Mouse (Mus musculus): ENCODE data around the gene Setd3. TPM values are rescaled to one million over a fixed set of nuclear protein-coding genes. Genes with fewer than 3 reads are reported as not detected.

Setd3 gene
- polyA plus RNA-seq, 1 experiment from 2014 or later: 90.6 TPM

DNA sequence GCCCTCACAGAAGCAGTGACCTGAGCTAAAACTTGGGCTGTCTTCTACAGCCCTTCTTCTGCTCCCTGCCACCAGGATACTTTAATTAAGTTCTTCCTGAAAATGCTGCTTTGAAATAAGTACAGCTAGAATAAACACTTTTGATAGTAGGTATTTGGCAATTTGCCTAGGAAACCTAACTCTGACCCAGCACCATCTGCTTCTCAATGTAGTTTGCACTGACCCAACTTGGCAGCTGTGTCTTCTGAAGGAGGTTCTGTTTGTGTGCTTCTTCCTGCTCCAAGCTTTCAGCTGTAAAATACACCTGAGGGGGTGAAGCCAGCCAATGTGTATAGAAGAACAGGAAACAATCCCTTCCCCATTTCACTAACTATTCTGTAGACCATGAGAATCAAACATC, 7.8 kb downstream of the Setd3 start:
- 0 out of 2 replicates have a peak, but pooled peaks cover 3% of the 10 kb centered on the region for H3K4me1 ChIP-seq (ENCODE audit: control insufficient read depth, insufficient read depth, low read length)
- H3K27ac ChIP-seq (ENCODE audit: low read depth, low read length): no peak overlapping the region
- H3K9ac ChIP-seq (replicated peaks; ENCODE audit: low read depth, low read length): no peak overlapping the region
- no peak for ATAC-seq (ENCODE audit: low read depth)
- H3K4me3 ChIP-seq (ENCODE audit: low read depth, low read length): no peak overlapping the region
- no peaks in the 10 kb centered on the region for H3K9me3 ChIP-seq (ENCODE audit: control insufficient read depth, low read length)
- H3K36me3 ChIP-seq (ENCODE audit: control insufficient read depth, insufficient read depth, low read length): no peaks in the 10 kb centered on the region
- no peaks in the 10 kb centered on the region for H3K27me3 ChIP-seq (ENCODE audit: control insufficient read depth, insufficient read depth, low read length)
- H3K4me2 ChIP-seq (ENCODE audit: low read depth, low read length): no peak overlapping the region

- 0 out of 2 replicates have a peak, but pooled peaks cover 3% of the 10 kb centered on the region for H3K4me1 ChIP-seq (ENCODE audit: control insufficient read depth, insufficient read depth, low read length)
- ATAC-seq (ENCODE audit: low read depth): no peak
- no peak overlapping the region for H3K27ac ChIP-seq (ENCODE audit: low read depth, low read length)
- no peak overlapping the region for H3K4me2 ChIP-seq (ENCODE audit: low read depth, low read length)
- no peaks in the 10 kb centered on the region for H3K9me3 ChIP-seq (ENCODE audit: control insufficient read depth, low read length)
- no peaks in the 10 kb centered on the region for H3K27me3 ChIP-seq (ENCODE audit: control insufficient read depth, insufficient read depth, low read length)
- H3K9ac ChIP-seq (replicated peaks; ENCODE audit: low read depth, low read length): no peak overlapping the region
- no peaks in the 10 kb centered on the region for H3K36me3 ChIP-seq (ENCODE audit: control insufficient read depth, insufficient read depth, low read length)
- no peak overlapping the region for H3K4me3 ChIP-seq (ENCODE audit: low read depth, low read length)
- WGBS: 86% methylated on average over 3 of the region's 3 CpGs
These were observed 8.6 kb downstream of the Setd3 start for GRCm38 (mm10) chr12:108170467-108170866.

- H3K27ac ChIP-seq (ENCODE audit: low read depth, low read length): no peak overlapping the region
- H3K9ac ChIP-seq (replicated peaks; ENCODE audit: low read depth, low read length): no peak overlapping the region
- H3K9me3 ChIP-seq (ENCODE audit: control insufficient read depth, low read length): no peaks in the 10 kb centered on the region
- 0 out of 2 replicates have a peak, but pooled peaks cover 3% of the 10 kb centered on the region for H3K4me1 ChIP-seq (ENCODE audit: control insufficient read depth, insufficient read depth, low read length)
- no peak overlapping the region for H3K4me3 ChIP-seq (ENCODE audit: low read depth, low read length)
- ATAC-seq (ENCODE audit: low read depth): no peak
- 86% methylated on average over 3 of the region's 3 CpGs for WGBS
- H3K27me3 ChIP-seq (ENCODE audit: control insufficient read depth, insufficient read depth, low read length): no peaks in the 10 kb centered on the region
- H3K36me3 ChIP-seq (ENCODE audit: control insufficient read depth, insufficient read depth, low read length): no peaks in the 10 kb centered on the region
- H3K4me2 ChIP-seq (ENCODE audit: low read depth, low read length): no peak overlapping the region
These were observed 10.2 kb downstream of the Setd3 start for GRCm38 (mm10) chr12:108168909-108169308.

GRCm38 (mm10) chr12:108163706-108164105, 15.4 kb downstream of the Setd3 start:
- 0 out of 2 replicates have a peak, but pooled peaks cover 9% of the 10 kb centered on the region for H3K36me3 ChIP-seq (ENCODE audit: control insufficient read depth, insufficient read depth, low read length)
- H3K4me2 ChIP-seq (ENCODE audit: low read depth, low read length): no peak overlapping the region
- no peaks in the 10 kb centered on the region for H3K27me3 ChIP-seq (ENCODE audit: control insufficient read depth, insufficient read depth, low read length)
- H3K4me3 ChIP-seq (ENCODE audit: low read depth, low read length): no peak overlapping the region
- no peak overlapping the region for H3K27ac ChIP-seq (ENCODE audit: low read depth, low read length)
- no peak for ATAC-seq (ENCODE audit: low read depth)
- H3K9me3 ChIP-seq (ENCODE audit: control insufficient read depth, low read length): no peaks in the 10 kb centered on the region
- H3K9ac ChIP-seq (replicated peaks; ENCODE audit: low read depth, low read length): no peak overlapping the region
- H3K4me1 ChIP-seq (ENCODE audit: control insufficient read depth, insufficient read depth, low read length): no peaks in the 10 kb centered on the region
- WGBS: 69% methylated on average over 3 of the region's 3 CpGs

- H3K36me3 ChIP-seq (ENCODE audit: control insufficient read depth, insufficient read depth, low read length): 0 out of 2 replicates have a peak, but pooled peaks cover 9% of the 10 kb centered on the region
- H3K9ac ChIP-seq (replicated peaks; ENCODE audit: low read depth, low read length): no peak overlapping the region
- no peak overlapping the region for H3K27ac ChIP-seq (ENCODE audit: low read depth, low read length)
- no peak overlapping the region for H3K4me2 ChIP-seq (ENCODE audit: low read depth, low read length)
- H3K9me3 ChIP-seq (ENCODE audit: control insufficient read depth, low read length): no peaks in the 10 kb centered on the region
- 98% methylated on average over 1 of the region's 1 CpGs for WGBS
- H3K4me1 ChIP-seq (ENCODE audit: control insufficient read depth, insufficient read depth, low read length): no peaks in the 10 kb centered on the region
- no peak for ATAC-seq (ENCODE audit: low read depth)
- no peak overlapping the region for H3K4me3 ChIP-seq (ENCODE audit: low read depth, low read length)
- H3K27me3 ChIP-seq (ENCODE audit: control insufficient read depth, insufficient read depth, low read length): no peaks in the 10 kb centered on the region
These were observed 17.1 kb downstream of the Setd3 start for GRCm38 (mm10) chr12:108162036-108162435.

DNA sequence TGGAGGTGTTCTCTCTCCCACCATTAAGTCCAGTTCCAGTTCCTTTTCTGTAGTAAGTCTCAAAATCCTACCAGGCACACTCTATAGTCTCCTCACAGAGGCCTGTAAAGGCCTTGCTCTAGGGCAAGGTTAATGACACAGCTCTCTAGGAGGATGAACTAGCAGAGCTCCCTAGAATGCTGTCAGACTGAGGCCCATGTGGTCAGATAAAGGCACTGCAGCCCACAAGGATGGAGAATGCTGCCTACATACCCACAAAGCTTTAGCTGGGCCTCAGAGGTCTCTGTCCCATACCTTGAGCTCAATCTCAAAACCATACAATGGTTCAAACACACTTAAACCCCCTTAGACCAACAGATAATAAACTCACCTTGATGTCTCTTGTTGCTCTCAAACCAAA, 19.3 kb downstream of the Setd3 start:
- H3K9ac ChIP-seq (replicated peaks; ENCODE audit: low read depth, low read length): no peak overlapping the region
- no peak overlapping the region for H3K27ac ChIP-seq (ENCODE audit: low read depth, low read length)
- H3K4me3 ChIP-seq (ENCODE audit: low read depth, low read length): no peak overlapping the region
- no peak for ATAC-seq (ENCODE audit: low read depth)
- no peaks in the 10 kb centered on the region for H3K27me3 ChIP-seq (ENCODE audit: control insufficient read depth, insufficient read depth, low read length)
- no peaks in the 10 kb centered on the region for H3K4me1 ChIP-seq (ENCODE audit: control insufficient read depth, insufficient read depth, low read length)
- H3K36me3 ChIP-seq (ENCODE audit: control insufficient read depth, insufficient read depth, low read length): peaks cover 9% of the 10 kb centered on the region; the same call in 1 of the 2 replicates
- H3K4me2 ChIP-seq (ENCODE audit: low read depth, low read length): no peak overlapping the region
- no peaks in the 10 kb centered on the region for H3K9me3 ChIP-seq (ENCODE audit: control insufficient read depth, low read length)

DNA sequence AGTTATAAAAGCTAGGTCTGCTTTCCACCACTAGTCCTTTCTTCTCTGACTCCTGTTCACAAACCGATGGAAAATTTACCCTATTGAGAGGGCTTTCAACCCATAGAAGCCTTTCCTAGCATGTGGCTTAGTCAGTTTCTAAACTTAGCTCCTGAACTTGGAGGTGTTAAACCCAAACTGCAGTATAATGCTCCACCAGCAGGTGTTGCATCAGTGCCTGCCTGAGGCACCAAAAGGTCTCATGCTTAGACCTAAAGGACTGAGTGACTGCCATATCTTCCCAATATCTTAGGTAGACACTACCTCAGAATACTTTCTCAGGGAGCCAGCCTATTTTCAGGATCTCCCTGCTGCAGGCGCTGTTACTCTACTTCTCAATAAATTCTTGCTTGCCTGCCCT, 26.4 kb downstream of the Setd3 start:
- H3K36me3 ChIP-seq (ENCODE audit: control insufficient read depth, insufficient read depth, low read length): no peaks in the 10 kb centered on the region; the same call in 1 of the 2 replicates
- ATAC-seq (ENCODE audit: low read depth): no peak
- 100% methylated on average over 2 of the region's 2 CpGs for WGBS
- H3K4me3 ChIP-seq (ENCODE audit: low read depth, low read length): no peak overlapping the region
- no peak overlapping the region for H3K4me2 ChIP-seq (ENCODE audit: low read depth, low read length)
- no peak overlapping the region for H3K27ac ChIP-seq (ENCODE audit: low read depth, low read length)
- H3K27me3 ChIP-seq (ENCODE audit: control insufficient read depth, insufficient read depth, low read length): no peaks in the 10 kb centered on the region
- no peaks in the 10 kb centered on the region for H3K4me1 ChIP-seq (ENCODE audit: control insufficient read depth, insufficient read depth, low read length)
- no peak overlapping the region for H3K9ac ChIP-seq (replicated peaks; ENCODE audit: low read depth, low read length)
- H3K9me3 ChIP-seq (ENCODE audit: control insufficient read depth, low read length): no peaks in the 10 kb centered on the region

GRCm38 (mm10) chr12:108149764-108150163, 29.4 kb downstream of the Setd3 start:
- H3K4me2 ChIP-seq (ENCODE audit: low read depth, low read length): no peak overlapping the region
- H3K4me1 ChIP-seq (ENCODE audit: control insufficient read depth, insufficient read depth, low read length): no peaks in the 10 kb centered on the region
- H3K9me3 ChIP-seq (ENCODE audit: control insufficient read depth, low read length): no peaks in the 10 kb centered on the region
- 78% methylated on average over 3 of the region's 3 CpGs for WGBS
- H3K4me3 ChIP-seq (ENCODE audit: low read depth, low read length): no peak overlapping the region
- H3K27me3 ChIP-seq (ENCODE audit: control insufficient read depth, insufficient read depth, low read length): no peaks in the 10 kb centered on the region
- no peak overlapping the region for H3K27ac ChIP-seq (ENCODE audit: low read depth, low read length)
- no peak overlapping the region for H3K9ac ChIP-seq (replicated peaks; ENCODE audit: low read depth, low read length)
- H3K36me3 ChIP-seq (ENCODE audit: control insufficient read depth, insufficient read depth, low read length): no peaks in the 10 kb centered on the region
- no peak for ATAC-seq (ENCODE audit: low read depth)

- Histone ChIP-seq H3K27me3 (ENCODE audit: control insufficient read depth, insufficient read depth, low read length) (no peaks in the 10 kb centered on the region), H3K27ac (ENCODE audit: low read depth, low read length) (no peak overlapping the region), H3K4me3 (ENCODE audit: low read depth, low read length) (no peak overlapping the region), H3K9me3 (ENCODE audit: control insufficient read depth, low read length) (no peaks in the 10 kb centered on the region), H3K36me3 (ENCODE audit: control insufficient read depth, insufficient read depth, low read length) (peaks cover 6% of the 10 kb centered on the region), H3K9ac (replicated peaks; ENCODE audit: low read depth, low read length) (no peak overlapping the region), H3K4me2 (ENCODE audit: low read depth, low read length) (no peak overlapping the region), H3K4me1 (ENCODE audit: control insufficient read depth, insufficient read depth, low read length) (no peaks in the 10 kb centered on the region)
- no peak for ATAC-seq (ENCODE audit: low read depth)
- WGBS: 94% methylated on average over 3 of the region's 3 CpGs
These were observed 33.9 kb downstream of the Setd3 start for GRCm38 (mm10) chr12:108145198-108145597.
